In the genomic region with DNA sequence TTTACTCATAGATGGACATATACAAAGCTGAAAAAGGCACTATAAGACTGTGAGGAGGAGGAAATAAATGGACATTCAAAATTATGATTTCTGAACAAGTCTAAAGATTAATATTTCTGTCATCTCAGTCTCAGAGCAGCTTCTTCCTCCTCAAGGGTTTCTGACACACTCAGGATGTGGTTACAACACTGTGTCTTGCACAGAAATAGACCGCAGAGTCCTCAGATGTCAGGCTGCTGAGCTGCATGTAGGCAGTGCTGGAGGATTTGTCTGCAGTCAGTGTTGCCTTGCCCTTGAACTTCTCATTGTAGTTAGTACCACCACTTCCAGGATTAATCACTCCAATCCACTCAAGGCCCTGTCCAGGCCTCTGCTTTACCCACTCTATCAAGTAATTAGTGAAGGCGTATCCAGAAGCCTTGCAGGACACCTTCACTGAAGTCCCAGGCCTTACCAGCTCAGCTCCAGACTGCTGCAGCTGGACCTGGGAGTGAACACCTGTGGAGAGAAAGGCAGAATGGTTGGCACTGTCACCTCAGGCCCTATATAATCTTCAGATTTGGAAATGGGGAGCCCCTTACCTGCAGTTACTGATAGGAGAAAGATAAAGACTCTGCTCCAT, we compare ENCODE assay signal across 10 mouse cellular contexts.
DNase-seq lines count a peak whose midpoint lies in the region; ATAC-seq and TF ChIP-seq lines count a peak whose summit lies in the region.
"Had no signal": no experiment of that assay in that cellular context is flagged by ENCODE, and none has a peak within 500 bp of the region (broad histone marks: within the 10 kb centered on the region; RNA-seq: fewer than 3 reads in every experiment).

No protein-coding gene starts in this region.

- intact Hi-C loops in left cerebral cortex, adult 2 months (cut with DNase I) = no loop called here

- H3K27ac ChIP-seq in liver, postnatal 0 days (ENCODE audit: low read depth) = peak overlapping the region; percentile 60; the same call in 1 of the 2 replicates
- H3K27ac ChIP-seq in liver, embryonic 11.5 days (ENCODE audit: low read depth, low read length) = no peak overlapping the region
- H3K27ac ChIP-seq in forebrain, embryonic 13.5 days = no peak overlapping the region
- H3K27ac ChIP-seq in left cerebral cortex, adult 2 months = no peak overlapping the region
- H3K27ac ChIP-seq: neural tube, embryonic 13.5 days had no signal

- no peaks in the 10 kb centered on the region for H3K9me3 ChIP-seq in liver, postnatal 0 days (ENCODE audit: low read length)
- H3K9me3 ChIP-seq in liver, embryonic 11.5 days (ENCODE audit: control insufficient read depth, low read length) = no peaks in the 10 kb centered on the region
- H3K9me3 ChIP-seq in forebrain, embryonic 13.5 days (replicated peaks) = peaks cover 24% of the 10 kb centered on the region

- no peaks in the 10 kb centered on the region for H3K4me1 ChIP-seq in liver, postnatal 0 days (ENCODE audit: insufficient read depth)
- H3K4me1 ChIP-seq in liver, embryonic 11.5 days (replicated peaks; ENCODE audit: control insufficient read depth, insufficient read depth, low read length) = no peaks in the 10 kb centered on the region
- H3K4me1 ChIP-seq in forebrain, embryonic 13.5 days = no peaks in the 10 kb centered on the region
- H3K4me1 ChIP-seq: neural tube, embryonic 13.5 days had no signal

- peak; percentile 40; the same call in 1 of the 2 replicates for ATAC-seq in liver, postnatal 0 days
- ATAC-seq in liver, embryonic 11.5 days (replicated peaks; ENCODE audit: low FRiP score) = no peak
- peak; percentile 57 for ATAC-seq in megakaryocyte progenitor cell, adult 5-6 weeks (replicated peaks; ENCODE audit: poor library complexity)
- ATAC-seq in forebrain, embryonic 13.5 days = no peak

- TF ChIP-seq CTCF in liver, postnatal 0 days (IDR thresholded peaks at IDR 0.05; ENCODE audit: low read depth) = no peak
- TF ChIP-seq CTCF in left cerebral cortex, adult 2 months (IDR thresholded peaks at IDR 0.05) = no peak

- H3K4me3 ChIP-seq in liver, postnatal 0 days (ENCODE audit: low read depth, low read length) = no peak overlapping the region
- no peak overlapping the region for H3K4me3 ChIP-seq in liver, embryonic 11.5 days (ENCODE audit: low read depth, low read length)
- no peak overlapping the region for H3K4me3 ChIP-seq in forebrain, embryonic 13.5 days
- no peak overlapping the region for H3K4me3 ChIP-seq in left cerebral cortex, adult 2 months
- H3K4me3 ChIP-seq: neural tube, embryonic 13.5 days had no signal

- no peak overlapping the region for H3K9ac ChIP-seq in liver, postnatal 0 days (replicated peaks)
- no peak overlapping the region for H3K9ac ChIP-seq in liver, embryonic 11.5 days (ENCODE audit: low read depth, low read length)
- H3K9ac ChIP-seq in forebrain, embryonic 13.5 days = no peak overlapping the region
- H3K9ac ChIP-seq: neural tube, embryonic 13.5 days had no signal

- no peak for TF ChIP-seq EP300 in liver, postnatal 0 days (IDR thresholded peaks at IDR 0.05; ENCODE audit: low read depth)

- WGBS in liver, postnatal 0 days (ENCODE audit: insufficient replicate concordance) = 53% methylated on average over 2 of the region's 2 CpGs
- WGBS in liver, embryonic 11.5 days = 82% methylated on average over 2 of the region's 2 CpGs
- 90% methylated on average over 2 of the region's 2 CpGs for WGBS in forebrain, embryonic 13.5 days

- H3K36me3 ChIP-seq in liver, postnatal 0 days (replicated peaks; ENCODE audit: insufficient read depth, low read length) = no peaks in the 10 kb centered on the region
- no peaks in the 10 kb centered on the region for H3K36me3 ChIP-seq in liver, embryonic 11.5 days (ENCODE audit: control insufficient read depth, insufficient read depth, low read length)
- no peaks in the 10 kb centered on the region for H3K36me3 ChIP-seq in forebrain, embryonic 13.5 days (ENCODE audit: poor library complexity, severe bottlenecking)
- H3K36me3 ChIP-seq: neural tube, embryonic 13.5 days had no signal

- peak; percentile 12 for DNase-seq in liver, postnatal 0 days
- no peak for DNase-seq in liver, embryonic 11.5 days (ENCODE audit: low spot score)
- DNase-seq in ZHBTc4 (ENCODE audit: low read depth, low spot score) = peak; percentile 15
- DNase-seq in thymus, postnatal 0 days (ENCODE audit: low spot score) = peak; percentile 57
- DNase-seq in cerebellum, postnatal 25 days = no peak
- DNase-seq in left cerebral cortex, adult 2 months (ENCODE audit: extremely low spot score in 1 of 2, low spot score in 2 of 2) = no peak
- DNase-seq: kidney, adult 9 months had no signal

- no peaks in the 10 kb centered on the region for H3K27me3 ChIP-seq in liver, postnatal 0 days (ENCODE audit: insufficient read depth, low read length)
- H3K27me3 ChIP-seq in liver, embryonic 11.5 days (replicated peaks; ENCODE audit: control insufficient read depth, insufficient read depth, low read length) = no peaks in the 10 kb centered on the region
- H3K27me3 ChIP-seq in forebrain, embryonic 13.5 days = no peaks in the 10 kb centered on the region
- H3K27me3 ChIP-seq: neural tube, embryonic 13.5 days had no signal

- H3K4me2 ChIP-seq in liver, postnatal 0 days (ENCODE audit: low read depth, low read length) = no peak overlapping the region
- no peak overlapping the region for H3K4me2 ChIP-seq in liver, embryonic 11.5 days
- no peak overlapping the region for H3K4me2 ChIP-seq in forebrain, embryonic 13.5 days
- H3K4me2 ChIP-seq: neural tube, embryonic 13.5 days had no signal

Comparison
In these comparisons a context has a peak if more than half of its experiments do, and no peak if none do; other contexts are left out.
1. ATAC-seq: peak in liver, postnatal 0 days (single experiment) and megakaryocyte progenitor cell, adult 5-6 weeks (single experiment); none in liver, embryonic 11.5 days (single experiment) and forebrain, embryonic 13.5 days (single experiment).
2. DNase-seq: peak in liver, postnatal 0 days (single experiment), ZHBTc4 (single experiment) and thymus, postnatal 0 days (single experiment); none in liver, embryonic 11.5 days (single experiment), cerebellum, postnatal 25 days (0 of 2) and left cerebral cortex, adult 2 months (0 of 2).